Mouse (Mus musculus): ENCODE measurements around the gene Hint1. TPM values are rescaled to one million over a fixed set of nuclear protein-coding genes. Genes with fewer than 3 reads are reported as not detected.
A peak's percentile ranks its signal among the peaks of the same experiment; 100 is the strongest.
"Not testable (repeated sequence)": the region's sequence is repeated elsewhere in the genome, so short reads cannot be mapped to it uniquely, and the experiment has no call there.

Hint1 gene
- total RNA-seq (2015) (458 and 490 TPM in 2 replicates), total RNA-seq (2017) (506 and 582 TPM in 2 replicates)

DNA sequence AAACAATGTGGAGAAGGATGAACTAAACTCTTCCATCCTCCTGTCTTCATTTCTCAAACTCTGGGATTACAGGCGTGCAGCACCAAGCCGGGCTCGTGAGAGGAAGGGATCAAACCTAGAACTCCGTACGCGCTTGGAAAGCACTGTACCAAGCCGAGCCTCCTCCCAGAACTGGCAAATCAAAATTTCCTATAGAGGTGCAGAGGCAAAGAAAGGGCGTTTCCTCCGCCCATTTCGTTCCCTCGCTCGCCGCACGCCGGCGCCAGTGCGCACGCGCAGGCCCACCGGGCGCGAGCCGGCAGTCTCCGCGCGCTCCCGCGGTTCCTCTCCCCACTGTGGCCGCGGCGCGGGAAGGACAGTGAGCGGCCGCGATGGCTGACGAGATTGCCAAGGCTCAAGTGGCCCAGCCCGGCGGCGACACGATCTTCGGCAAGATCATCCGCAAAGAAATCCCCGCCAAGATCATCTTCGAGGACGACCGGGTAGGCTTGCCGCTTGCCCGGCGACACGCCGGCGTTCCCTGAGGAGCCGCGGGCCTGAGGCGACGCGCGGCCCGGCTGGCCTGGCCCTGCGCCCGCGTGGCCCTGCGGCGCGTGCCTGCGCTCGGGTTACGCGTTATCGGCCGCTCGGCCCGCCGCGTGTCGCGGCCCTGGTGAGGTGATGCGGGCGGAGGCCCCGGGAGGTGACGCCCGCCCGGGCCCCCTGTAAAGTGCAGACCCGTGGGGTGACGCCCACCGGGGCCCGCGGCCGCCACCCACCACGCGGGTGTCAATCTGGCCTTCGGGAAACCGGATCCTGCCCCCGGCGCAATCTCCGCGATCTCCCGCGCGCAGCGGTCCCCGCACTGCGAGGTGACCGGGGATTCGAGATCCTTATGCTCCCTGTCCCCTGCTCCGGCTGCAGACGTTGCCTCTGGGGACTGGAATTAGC lies at the start of gene Hint1:
Hint1 (plus strand) TSS at position 265 of the 930 bp plus-strand sequence.
- peak; percentile 73 for ATAC-seq (replicated peaks; ENCODE audit: poor library complexity)

DNA sequence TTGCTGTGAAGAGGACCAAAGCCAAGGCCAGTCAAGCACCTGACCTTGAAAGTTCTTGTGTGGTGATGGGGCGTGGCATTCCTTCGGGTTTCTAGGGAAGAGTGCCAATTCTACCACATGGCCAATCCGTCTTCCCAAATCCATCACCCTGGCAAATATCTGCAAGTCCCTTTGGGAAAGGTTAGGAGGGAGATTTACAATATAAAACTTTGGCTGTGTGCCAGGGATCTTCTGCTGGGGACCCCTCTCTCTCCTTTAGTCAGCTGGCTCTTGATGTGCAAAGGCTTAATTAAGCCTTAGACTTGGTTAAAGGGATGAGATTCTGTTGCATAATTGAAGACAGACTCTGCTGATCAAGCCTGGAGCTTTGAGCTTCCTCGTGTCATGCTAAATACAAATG lies 48.7 kb upstream of the Hint1 start:
- no peak for ATAC-seq (replicated peaks; ENCODE audit: poor library complexity)

DNA sequence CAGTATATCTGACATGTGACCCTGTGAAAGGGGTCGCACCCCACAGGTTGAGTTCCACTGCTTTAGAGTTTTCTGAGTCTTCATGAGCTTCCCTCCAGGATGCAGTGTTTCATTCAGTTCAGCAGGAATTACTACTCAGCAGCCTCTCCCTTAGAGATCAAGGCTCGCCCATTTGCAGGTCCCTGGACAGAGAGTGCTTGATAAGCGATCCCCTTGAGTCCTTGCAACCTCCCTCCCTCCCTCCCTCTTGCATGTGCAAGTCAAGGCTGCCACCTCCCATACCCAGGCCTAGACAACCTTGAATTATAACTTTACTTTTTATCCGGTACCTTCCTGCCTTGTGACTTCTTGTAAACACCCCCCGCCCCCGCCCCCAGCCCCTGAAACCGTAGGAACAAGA lies 46.7 kb upstream of the Hint1 start:
- ATAC-seq (replicated peaks; ENCODE audit: poor library complexity), result no peak

DNA sequence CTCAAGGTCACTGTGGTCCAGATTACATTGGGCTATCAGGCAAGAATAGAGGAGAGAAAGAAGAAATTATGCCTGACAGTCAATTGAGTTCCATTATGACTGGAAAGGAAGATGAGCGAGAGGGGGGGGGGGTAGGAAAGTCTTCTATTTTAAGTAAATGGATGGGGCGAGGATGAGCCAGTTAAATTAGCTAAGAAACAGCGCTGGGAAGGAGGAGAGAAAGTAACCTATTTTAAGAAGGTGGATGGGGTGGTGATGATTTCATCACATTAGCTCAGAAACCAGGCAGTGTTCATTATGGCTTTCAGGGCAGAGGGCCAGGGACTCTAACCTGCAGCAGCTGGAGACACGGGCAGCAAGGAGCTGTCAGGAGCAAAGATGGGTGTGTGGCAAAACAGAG lies 42.7 kb upstream of the Hint1 start:
- ATAC-seq (replicated peaks; ENCODE audit: poor library complexity), result no peak

DNA sequence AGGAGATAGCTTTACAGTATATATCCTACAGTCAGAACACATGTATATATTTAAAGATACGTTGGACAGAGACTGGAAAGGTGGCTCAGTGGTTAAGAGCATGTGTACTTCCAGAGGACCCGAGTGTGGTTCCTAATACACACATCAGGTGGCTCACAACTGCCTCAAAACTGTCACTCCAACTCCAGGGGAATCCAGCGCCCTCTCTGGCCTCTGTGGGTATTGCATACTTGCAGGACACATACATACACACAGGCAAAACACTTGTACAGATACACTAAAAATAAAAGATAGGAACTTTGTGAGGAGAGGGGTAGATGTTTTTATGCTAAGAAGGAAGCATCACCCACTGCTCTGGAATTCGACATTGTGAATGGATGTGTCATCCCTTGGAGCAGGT lies 40.4 kb upstream of the Hint1 start:
- ATAC-seq (replicated peaks; ENCODE audit: poor library complexity), result no peak

DNA sequence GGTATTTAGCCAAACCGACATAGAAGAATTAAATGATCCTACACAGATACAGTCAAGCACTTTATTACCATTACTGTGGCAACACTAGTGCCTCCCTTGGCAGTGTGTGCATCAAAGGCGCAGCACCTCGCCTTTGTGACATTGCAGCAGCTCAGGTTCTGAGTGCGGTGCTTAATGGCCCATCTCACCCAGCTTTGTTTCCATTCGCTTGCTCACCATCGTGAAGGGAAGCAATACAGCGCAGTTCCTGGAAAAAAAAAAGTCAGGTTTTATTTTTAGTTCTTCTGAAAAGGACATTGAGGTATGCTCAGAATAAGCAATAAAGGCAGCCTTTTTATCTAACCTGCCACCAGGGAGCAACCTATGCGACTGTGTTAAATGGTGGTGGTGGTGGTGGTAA lies 39.4 kb upstream of the Hint1 start:
- ATAC-seq (replicated peaks; ENCODE audit: poor library complexity), result no peak

DNA sequence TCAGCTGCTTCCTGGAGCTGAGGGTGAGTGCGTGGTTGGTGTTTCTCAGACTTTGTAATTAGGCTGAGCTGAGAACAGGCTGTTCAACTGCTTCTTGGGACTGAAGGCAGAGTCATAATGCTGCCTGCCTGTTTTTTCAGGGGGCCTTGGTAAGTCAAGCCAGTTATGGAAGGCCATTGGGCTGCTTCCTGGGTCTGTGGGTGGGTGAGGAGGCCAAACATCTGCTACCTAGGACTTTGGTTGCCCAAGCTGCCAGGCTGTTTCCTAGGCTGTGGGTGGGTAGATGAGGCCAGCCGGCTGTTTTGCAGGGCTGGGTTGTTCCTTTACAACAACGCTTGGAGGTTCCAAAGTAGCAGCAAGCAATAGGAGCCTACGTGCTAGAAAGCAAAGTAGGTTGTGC lies 32.4 kb upstream of the Hint1 start:
- ATAC-seq (replicated peaks; ENCODE audit: poor library complexity), result no peak

DNA sequence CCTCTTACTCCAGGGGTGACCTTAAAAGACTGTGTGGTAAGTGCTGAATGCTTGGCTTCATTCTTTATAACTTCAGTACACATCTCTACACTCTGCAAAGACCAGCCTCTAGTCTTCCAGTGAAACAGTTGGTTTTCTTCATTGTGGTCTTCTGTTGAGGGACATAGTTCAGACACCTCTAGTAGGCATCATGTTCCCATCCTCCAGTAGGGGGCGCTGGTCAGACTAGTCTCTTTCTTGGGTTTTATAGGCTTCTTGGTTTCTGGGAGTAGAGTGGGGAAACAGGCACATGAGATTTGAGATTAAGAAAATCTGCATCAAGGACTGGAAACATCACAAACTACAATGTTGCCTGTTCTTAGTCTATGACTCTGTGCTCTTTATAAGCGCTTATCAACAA lies 31.6 kb upstream of the Hint1 start:
- ATAC-seq (replicated peaks; ENCODE audit: poor library complexity), result no peak

DNA sequence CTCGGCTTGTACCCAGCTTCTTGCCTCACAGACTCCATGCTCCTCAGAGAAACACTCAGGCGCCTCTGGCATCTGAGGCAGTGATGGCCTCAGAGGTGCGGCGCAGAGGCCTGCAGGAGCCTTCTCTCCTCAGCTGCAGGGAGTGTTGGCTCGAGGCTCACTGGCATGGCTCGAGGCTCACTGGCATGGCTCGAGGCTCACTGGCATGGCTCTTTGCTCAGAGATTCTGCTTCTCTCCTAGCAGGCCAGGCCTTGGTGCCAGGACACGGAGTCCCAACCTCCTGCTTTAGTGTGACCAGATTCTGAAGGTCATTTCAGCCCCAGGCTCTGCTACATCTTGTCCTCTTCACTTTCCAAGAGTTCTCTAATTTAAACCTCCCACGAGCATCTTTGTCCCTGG lies 30.1 kb upstream of the Hint1 start:
- no peak for ATAC-seq (replicated peaks; ENCODE audit: poor library complexity)

DNA sequence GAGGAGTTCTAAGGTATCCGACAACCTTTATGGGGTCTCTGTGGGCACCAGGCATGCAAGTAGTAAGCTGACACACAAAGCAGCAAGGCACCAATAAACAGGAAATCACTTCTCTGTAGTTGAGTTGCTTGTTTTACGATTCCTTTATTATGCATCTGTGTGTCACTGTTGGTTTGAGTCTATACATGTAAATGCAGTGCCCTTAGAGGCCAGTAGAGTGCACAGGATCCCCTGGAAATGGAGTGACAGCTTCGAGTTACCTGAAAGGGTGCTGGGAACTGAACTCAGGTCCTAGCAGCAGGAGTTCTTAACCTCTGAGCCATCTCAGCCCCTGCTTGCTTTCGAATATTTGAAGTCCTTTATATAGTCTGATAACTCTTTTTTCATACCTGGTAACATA lies 26.5 kb upstream of the Hint1 start:
- no peak for ATAC-seq (replicated peaks; ENCODE audit: poor library complexity)

DNA sequence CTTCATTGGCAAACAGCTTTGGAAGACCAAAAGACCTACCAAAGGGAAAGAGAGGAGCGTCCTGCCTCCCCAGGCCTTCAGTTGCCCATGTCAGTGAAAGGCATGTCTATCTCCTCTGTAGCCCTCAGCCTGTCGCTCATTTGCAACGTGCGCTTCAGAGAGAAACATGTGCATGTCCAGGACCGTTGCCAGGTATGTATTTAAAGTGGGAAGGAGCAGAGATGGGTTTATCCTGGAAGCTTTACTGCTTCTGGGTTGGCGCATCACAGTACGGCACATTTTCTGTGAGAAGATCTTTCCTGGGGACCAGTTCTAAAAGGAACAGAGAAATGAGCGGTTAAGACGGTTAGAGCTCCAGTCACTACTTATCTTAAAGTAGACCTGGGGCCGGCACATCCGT lies 25.3 kb upstream of the Hint1 start:
- no peak for ATAC-seq (replicated peaks; ENCODE audit: poor library complexity)

DNA sequence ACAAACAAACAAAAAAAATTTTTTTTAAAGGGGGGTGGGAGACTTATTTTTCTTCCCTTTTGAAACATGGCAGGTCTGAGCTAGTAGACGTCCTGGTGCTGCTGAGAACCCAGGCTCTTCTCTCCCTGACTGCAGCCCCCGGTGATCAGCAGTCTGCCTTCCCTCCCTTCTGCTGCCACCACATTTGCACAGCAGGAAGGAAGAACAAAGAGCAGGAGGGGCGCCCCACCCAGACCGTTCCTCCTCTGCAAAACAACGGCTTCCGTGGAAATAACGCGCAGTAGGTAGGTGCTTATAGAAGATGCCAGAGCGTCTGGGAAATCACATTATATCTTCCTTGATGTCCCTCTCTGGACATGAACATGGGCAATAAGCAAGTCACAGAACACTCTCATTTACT lies 21.8 kb upstream of the Hint1 start:
- ATAC-seq (replicated peaks; ENCODE audit: poor library complexity), result peak; percentile 80

DNA sequence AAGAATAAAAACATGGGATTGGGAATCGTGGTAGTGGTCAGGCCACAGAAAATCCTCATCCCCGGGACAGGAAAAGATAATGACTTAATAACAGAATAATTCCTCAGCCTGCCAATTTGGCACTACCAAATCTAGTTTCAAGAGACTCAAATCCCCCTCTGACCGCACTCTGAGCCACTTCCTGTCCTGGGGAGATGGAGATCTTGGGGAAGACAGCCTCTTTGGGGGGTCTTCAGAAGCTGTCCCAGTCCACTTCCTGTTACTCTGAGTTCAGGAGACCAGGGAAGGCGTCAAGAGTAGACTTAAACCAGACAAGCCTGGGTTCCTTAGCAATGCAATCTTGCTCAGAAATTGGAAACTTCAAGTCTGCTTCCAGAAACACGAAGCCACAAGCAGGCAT lies 21.2 kb upstream of the Hint1 start:
- ATAC-seq (replicated peaks; ENCODE audit: poor library complexity), result 0 out of 2 replicates have a peak, but pooled peaks have one; percentile 34

DNA sequence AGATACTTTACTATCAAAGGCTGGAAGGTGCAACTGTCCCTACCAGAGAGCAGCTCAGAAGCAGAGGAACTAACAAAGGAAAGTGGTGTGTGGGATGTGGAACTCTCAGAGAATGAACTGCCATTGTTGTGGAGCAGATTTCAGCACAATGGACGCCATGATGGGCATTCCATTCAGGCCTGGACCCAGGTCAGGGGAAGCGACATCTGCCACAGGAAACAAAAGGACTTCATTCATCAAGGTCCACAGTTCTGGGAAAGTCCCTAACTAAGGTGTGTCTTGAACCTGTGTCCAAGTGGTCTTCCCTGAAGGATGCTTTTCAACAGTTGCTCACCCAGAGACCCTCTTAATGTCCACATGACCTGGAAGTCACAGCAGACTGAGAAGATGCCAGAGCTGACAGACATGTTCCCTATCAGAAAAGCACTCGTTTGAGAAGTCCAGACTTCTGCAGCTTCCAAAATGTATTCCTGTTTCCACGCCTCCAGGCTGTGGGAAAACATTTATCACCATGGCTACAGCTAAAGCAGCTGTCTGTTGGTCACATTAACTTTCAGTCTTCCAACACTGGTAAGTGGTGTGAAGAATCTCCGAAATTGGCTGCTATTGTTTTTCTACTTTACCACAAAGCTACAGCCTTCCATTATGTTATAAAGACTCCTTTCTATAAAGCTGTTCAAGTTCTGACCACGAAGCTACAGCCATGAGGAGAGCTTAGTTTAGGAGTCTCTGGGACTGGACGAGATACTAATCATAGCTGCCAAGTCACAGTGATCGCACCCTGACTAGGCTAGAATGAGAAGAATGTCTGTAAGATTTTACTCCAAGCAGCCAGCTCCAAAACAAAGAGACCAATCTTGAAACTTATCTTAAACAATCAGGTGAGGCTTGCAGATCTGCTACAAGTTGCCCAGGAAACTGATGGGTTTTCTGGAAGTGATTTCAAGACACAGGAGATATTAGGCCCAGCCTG lies 20.4 kb upstream of the Hint1 start:
- ATAC-seq (replicated peaks; ENCODE audit: poor library complexity), result no peak

DNA sequence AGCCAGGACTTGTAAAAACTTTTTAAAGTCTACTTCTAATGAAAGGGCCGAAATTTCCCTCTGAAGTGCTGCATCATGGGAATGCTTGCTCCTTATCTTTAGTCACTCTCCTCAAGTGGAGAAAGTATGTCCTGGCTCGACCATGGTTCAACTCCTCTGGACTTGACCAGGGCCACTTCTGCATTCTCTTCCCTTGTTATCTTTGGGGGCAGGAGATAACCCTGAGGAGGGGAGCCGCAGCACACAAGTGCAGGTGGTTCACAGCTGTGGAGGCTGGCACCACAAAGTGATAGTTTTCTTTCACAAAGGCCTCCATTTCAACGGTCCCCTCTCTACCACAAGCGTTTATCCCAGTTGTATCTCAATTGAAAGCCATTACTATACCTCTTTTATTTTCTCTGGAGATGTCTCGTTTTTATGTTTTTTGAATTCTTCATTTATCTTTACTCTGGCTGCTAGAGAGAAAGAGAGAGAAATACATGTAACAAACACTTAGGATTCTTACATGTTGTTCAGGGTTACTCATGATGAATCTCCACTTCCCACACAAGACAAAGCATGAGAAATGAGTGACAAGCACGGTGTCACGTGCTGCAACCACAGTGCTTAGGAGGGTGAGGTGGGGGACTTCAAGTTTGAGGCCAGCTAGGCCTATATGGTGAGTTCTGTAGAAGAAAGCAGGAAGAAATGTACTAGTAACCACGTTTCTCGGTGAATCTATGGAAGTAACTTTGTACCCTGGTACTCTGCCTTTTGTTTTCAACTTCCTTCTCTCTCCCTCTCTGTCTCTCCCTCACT lies 16.0 kb upstream of the Hint1 start:
- peak; percentile 46 for ATAC-seq (replicated peaks; ENCODE audit: poor library complexity)

DNA sequence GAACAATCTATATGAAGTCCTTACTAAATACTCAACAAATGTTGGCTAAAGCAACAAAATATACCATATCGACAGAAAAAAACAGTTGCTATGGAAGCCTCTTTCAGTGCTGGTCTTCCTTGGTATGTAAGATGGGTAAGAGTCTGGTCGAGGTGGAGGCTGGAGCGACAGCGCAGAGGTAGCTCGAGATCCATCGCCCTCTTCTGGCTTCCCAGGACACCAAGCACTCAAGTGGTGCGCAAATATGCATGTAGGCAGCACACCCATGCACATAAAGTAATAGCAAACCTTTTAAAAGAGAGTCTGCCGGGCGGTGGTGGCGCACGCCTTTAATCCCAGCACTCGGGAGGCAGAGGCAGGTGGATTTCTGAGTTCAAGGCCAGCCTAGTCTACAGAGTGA lies 14.5 kb upstream of the Hint1 start:
- ATAC-seq (replicated peaks; ENCODE audit: poor library complexity), result no peak

DNA sequence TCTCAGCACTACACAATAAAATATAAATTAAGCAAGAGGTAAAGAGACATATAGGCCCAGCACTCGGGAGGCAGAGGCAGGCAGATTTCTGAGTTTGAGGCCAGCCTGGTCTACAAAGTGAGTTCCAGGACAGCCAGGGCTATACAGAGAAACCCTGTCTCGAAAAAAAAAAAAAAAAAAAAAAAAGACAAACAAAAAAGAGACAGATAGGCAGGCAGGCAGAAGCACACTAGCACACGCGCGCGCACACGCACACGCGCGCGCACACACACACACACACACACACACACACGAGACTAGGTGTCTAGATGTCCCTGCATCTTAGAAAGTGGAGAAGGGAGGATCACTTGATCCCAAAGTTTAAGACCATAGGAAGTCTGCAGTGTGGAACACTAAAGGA lies 7.3 kb upstream of the Hint1 start:
- not testable (repeated sequence) for ATAC-seq (replicated peaks; ENCODE audit: poor library complexity)

DNA sequence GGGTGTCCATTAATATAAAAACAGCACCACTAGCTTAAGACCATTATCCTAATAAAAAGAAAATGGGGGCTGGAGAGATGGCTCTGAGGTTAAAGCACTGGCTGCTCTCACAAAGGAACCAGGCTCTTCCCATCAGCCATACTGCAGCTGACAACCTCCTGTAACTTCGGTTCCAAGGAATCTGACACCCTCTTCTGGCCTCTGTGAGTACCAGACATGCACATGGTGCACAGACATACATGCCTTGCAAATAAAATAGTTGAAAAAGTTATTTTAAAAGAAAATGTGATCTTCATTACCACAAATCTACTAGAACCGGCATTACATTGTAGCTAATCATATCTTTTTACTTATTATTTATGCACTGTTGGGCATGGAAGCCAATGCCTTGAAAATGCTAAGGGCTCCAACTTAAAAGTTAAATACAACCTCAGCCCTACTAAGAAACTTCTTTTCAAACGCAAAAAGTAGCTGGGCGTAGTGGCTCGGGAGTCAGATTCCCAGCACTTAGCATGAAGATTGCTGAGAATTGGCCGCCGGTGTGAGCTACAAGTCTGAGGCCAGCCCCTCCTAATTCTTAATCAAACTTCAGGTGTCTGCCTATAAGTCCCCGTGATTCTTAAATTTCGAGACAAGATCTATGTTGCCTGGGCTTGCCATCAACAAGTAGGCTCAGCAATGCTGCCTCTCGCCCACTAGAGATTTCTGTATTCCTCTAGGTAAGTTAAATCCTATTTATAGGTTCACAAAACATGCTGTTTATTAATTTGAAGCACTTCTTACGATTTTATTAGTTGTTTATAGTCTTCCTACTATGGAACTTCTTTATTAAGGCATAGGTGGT lies 6.6 kb upstream of the Hint1 start:
- ATAC-seq (replicated peaks; ENCODE audit: poor library complexity), result peak; percentile 35

DNA sequence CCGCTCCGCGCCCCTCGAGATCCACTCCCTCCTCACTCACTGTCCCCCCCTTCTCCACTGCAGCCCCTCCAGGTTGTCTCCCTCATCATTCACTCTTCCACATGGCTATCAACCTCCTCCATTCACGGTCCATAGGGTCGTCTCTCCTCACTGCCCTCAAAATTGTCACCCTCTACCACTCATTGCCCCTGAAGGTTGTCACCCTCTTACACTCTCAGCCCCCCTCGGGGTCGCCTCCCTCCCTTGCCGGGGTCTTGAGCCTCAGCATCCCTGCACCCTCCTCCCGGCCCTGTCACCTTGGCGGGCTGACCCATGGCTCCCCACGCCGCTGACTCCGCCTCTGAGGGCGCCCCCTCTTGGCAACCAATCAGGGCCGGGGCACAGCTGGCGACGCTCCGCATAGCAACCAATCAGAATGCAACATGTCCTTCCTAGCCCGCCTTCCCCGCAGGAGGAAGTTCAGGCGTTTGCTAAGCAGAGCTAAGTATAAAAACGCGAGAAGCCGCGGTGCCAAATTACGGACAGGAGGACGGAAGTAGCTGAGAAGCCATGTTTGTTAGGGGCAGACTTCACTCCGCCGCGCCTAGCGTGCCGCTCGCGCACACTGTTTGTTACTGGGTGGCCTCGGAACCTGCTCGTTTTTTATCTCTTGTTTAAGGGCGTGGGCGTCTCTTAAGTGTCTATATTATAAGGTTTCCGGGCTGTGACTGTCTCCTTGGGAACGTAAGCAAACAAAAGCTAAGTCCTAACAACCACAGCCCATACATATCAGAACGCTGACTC lies 5.7 kb upstream of the Hint1 start, which contains the start of gene Lyrm7:
Lyrm7 (minus strand) TSS at position 661 of the 783 bp plus-strand sequence.
- peak; percentile 92 for ATAC-seq (replicated peaks; ENCODE audit: poor library complexity)
